Mouse (Mus musculus): Measurements from ENCODE around the gene Scrn2. TPM values are rescaled to one million over a fixed set of nuclear protein-coding genes. Genes with fewer than 3 reads are reported as not detected.
A peak's percentile ranks its signal among the peaks of the same experiment; 100 is the strongest.

Gene Scrn2
- total and polyA plus RNA-seq, 2 experiments = 41.9 to 56.6 TPM

DNA sequence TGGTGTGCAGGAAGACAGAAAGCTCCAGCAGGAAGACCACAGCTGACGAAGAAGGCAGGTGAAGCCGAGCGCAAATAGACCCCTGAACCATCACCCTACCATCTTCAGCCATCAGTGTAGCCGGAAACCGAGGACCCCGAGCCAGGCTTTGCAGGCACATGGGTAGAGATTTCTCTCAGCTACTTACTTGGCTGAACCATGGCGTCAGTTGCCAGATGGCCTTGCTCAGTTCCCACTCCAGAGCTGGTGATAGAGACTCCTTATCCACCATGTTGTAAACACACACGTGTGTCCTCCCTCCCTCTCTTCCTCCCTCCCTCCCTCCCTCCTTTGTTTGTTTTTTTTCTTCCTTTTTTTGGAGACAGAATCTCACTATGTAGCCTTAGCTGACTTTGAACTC, 44.5 kb downstream of the Scrn2 start:
- Histone ChIP-seq H3K36me3 (ENCODE audit: control insufficient read depth, insufficient read depth, low read length) (no peaks in the 10 kb centered on the region), H3K79me2 (ENCODE audit: control insufficient read depth, insufficient read depth, low read length) (no peaks in the 10 kb centered on the region), H3K9ac (ENCODE audit: low read depth, low read length) (no peak overlapping the region), H3K27me3 (ENCODE audit: control insufficient read depth, insufficient read depth, low read length) (no peaks in the 10 kb centered on the region), H3K4me1 (ENCODE audit: control insufficient read depth, insufficient read depth, low read length) (no peaks in the 10 kb centered on the region), H3K4me3 (ENCODE audit: insufficient read depth, low read depth, low read length) (no peak overlapping the region), H3K27ac (replicated peaks; ENCODE audit: insufficient read depth, low read depth, low read length) (no peak overlapping the region)
- WGBS = 67% methylated on average over 8 of the region's 8 CpGs
- TF ChIP-seq POLR2A (IDR thresholded peaks at IDR 0.05; ENCODE audit: extremely low read depth, insufficient read depth, low read length) (no peak), CTCF (IDR thresholded peaks at IDR 0.05; ENCODE audit: low read depth, low read length) (no peak)
- no peak for DNase-seq (ENCODE audit: extremely low read depth, low read depth, low spot score)

DNA sequence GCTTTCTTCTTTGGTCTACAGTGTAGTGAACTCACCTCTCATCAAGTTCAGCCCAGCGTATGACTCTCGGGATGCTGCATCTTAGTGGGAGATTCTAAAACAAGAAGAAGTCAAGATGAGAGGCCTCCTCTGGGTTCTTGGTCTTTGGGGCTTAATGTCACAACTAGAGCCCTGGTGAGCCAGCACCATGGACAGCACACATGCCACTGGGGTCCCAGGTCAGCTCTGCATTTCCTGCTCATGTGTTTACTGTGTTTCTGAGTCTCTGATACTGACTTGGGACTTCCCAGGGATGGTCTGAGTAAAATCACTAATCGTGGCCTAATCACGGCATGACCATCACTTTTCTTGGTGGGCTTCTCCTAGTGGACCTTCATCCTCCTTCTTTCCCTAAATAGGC, 49.0 kb downstream of the Scrn2 start:
- H3K79me2 ChIP-seq (ENCODE audit: control insufficient read depth, insufficient read depth, low read length) = no peaks in the 10 kb centered on the region
- 47% methylated on average over 4 of the region's 4 CpGs for WGBS
- no peak overlapping the region for H3K9ac ChIP-seq (ENCODE audit: low read depth, low read length)
- DNase-seq (ENCODE audit: extremely low read depth, low read depth, low spot score) = no peak
- no peak overlapping the region for H3K4me3 ChIP-seq (ENCODE audit: insufficient read depth, low read depth, low read length)
- 0 out of 2 replicates have a peak, but pooled peaks cover 2% of the 10 kb centered on the region for H3K27me3 ChIP-seq (ENCODE audit: control insufficient read depth, insufficient read depth, low read length)
- no peak overlapping the region for H3K27ac ChIP-seq (replicated peaks; ENCODE audit: insufficient read depth, low read depth, low read length)
- no peaks in the 10 kb centered on the region for H3K4me1 ChIP-seq (ENCODE audit: control insufficient read depth, insufficient read depth, low read length)
- TF ChIP-seq CTCF (IDR thresholded peaks at IDR 0.05; ENCODE audit: low read depth, low read length) (no peak), POLR2A (IDR thresholded peaks at IDR 0.05; ENCODE audit: extremely low read depth, insufficient read depth, low read length) (no peak)
- H3K36me3 ChIP-seq (ENCODE audit: control insufficient read depth, insufficient read depth, low read length) = no peaks in the 10 kb centered on the region

DNA sequence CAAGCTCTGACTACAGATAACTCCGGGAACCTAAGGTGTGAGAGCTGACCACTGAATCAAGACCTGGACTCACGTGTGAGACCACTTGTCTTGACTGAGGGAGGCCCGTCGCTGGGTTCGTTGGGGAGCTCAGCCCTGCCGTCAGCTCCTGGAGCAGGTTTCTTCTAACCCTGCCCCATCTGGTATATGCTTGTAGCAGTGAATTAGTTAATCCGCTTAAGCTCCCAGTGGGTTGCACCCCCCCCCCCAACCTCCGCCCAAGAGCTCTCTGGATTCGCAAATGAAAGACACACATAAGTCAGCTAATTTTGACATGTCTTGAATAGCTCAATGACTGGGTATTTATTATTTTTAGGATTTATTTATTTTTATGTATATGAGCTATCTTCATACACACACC, 50.6 kb downstream of the Scrn2 start:
- Histone ChIP-seq H3K27ac (replicated peaks; ENCODE audit: insufficient read depth, low read depth, low read length) (no peak overlapping the region), H3K27me3 (ENCODE audit: control insufficient read depth, insufficient read depth, low read length) (0 out of 2 replicates have a peak, but pooled peaks cover 2% of the 10 kb centered on the region), H3K4me1 (ENCODE audit: control insufficient read depth, insufficient read depth, low read length) (no peaks in the 10 kb centered on the region), H3K79me2 (ENCODE audit: control insufficient read depth, insufficient read depth, low read length) (no peaks in the 10 kb centered on the region), H3K36me3 (ENCODE audit: control insufficient read depth, insufficient read depth, low read length) (no peaks in the 10 kb centered on the region), H3K9ac (ENCODE audit: low read depth, low read length) (no peak overlapping the region), H3K4me3 (ENCODE audit: insufficient read depth, low read depth, low read length) (no peak overlapping the region)
- DNase-seq (ENCODE audit: extremely low read depth, low read depth, low spot score) = no peak
- 49% methylated on average over 9 of the region's 9 CpGs for WGBS
- TF ChIP-seq CTCF (IDR thresholded peaks at IDR 0.05; ENCODE audit: low read depth, low read length) = no peak
- no peak for TF ChIP-seq POLR2A (IDR thresholded peaks at IDR 0.05; ENCODE audit: extremely low read depth, insufficient read depth, low read length)

DNA sequence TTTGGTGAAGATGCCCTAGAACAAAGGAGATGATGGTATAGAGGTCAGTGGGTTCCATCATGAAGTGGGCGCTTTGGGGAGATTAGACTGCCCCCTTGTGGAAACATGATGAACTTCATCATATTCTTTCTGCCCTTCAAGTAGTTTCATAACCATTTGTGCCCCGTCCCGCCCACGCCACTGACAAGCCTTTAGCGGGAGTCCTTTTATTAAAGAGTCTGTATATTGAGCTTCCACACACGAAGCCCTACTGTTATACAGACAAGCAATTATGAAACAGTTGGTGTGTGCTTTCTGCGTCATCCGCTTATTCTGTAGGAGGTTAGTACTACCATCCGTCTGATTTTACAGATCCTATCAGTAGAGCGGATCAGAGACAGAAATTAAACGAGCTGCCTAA, 53.2 kb downstream of the Scrn2 start:
- H3K27me3 ChIP-seq (ENCODE audit: control insufficient read depth, insufficient read depth, low read length) = peaks cover 2% of the 10 kb centered on the region; the same call in 1 of the 2 replicates
- TF ChIP-seq POLR2A (IDR thresholded peaks at IDR 0.05; ENCODE audit: extremely low read depth, insufficient read depth, low read length) = no peak
- peak; percentile 49 for TF ChIP-seq CTCF (IDR thresholded peaks at IDR 0.05; ENCODE audit: low read depth, low read length)
- DNase-seq (ENCODE audit: extremely low read depth, low read depth, low spot score) = peak; percentile 29
- no peaks in the 10 kb centered on the region for H3K4me1 ChIP-seq (ENCODE audit: control insufficient read depth, insufficient read depth, low read length)
- 35% methylated on average over 11 of the region's 11 CpGs for WGBS
- no peak overlapping the region for H3K4me3 ChIP-seq (ENCODE audit: insufficient read depth, low read depth, low read length)
- no peaks in the 10 kb centered on the region for H3K79me2 ChIP-seq (ENCODE audit: control insufficient read depth, insufficient read depth, low read length)
- H3K36me3 ChIP-seq (ENCODE audit: control insufficient read depth, insufficient read depth, low read length) = no peaks in the 10 kb centered on the region
- H3K27ac ChIP-seq (replicated peaks; ENCODE audit: insufficient read depth, low read depth, low read length) = no peak overlapping the region
- no peak overlapping the region for H3K9ac ChIP-seq (ENCODE audit: low read depth, low read length)

Other genes with a start within 250 kb of the Scrn2 start
- 16.0 and 16.8 TPM in 2 replicates for gene Cbx1, start 240.8 kb upstream of the Scrn2 start, total RNA-seq (2014; rRNA removed)
- gene Cbx1, start 240.8 kb upstream of the Scrn2 start, polyA plus RNA-seq (2012; rRNA removed) = 9.2 and 9.7 TPM in 2 replicates
- gene Nfe2l1, start 200.0 kb upstream of the Scrn2 start, total RNA-seq (2014; rRNA removed) = 41.3 and 45.0 TPM in 2 replicates
- 106 and 107 TPM in 2 replicates for gene Nfe2l1, start 200.0 kb upstream of the Scrn2 start, polyA plus RNA-seq (2012; rRNA removed)
- gene Copz2, start 180.1 kb upstream of the Scrn2 start, total RNA-seq (2014; rRNA removed) = 17.2 and 20.7 TPM in 2 replicates
- gene Copz2, start 180.1 kb upstream of the Scrn2 start, polyA plus RNA-seq (2012; rRNA removed) = 43.5 and 48.2 TPM in 2 replicates
- gene Cdk5rap3, start 113.4 kb upstream of the Scrn2 start, total RNA-seq (2014; rRNA removed) = 44.1 and 52.2 TPM in 2 replicates
- 36.6 and 50.5 TPM in 2 replicates for gene Cdk5rap3, start 113.4 kb upstream of the Scrn2 start, polyA plus RNA-seq (2012; rRNA removed)
- gene Prr15l, start 101.8 kb upstream of the Scrn2 start, total RNA-seq (2014; rRNA removed) = 0.34 and 0.46 TPM in 2 replicates
- gene Prr15l, start 101.8 kb upstream of the Scrn2 start, polyA plus RNA-seq (2012; rRNA removed) = 0.60 and 0.64 TPM in 2 replicates
- gene Pnpo, start 86.0 kb upstream of the Scrn2 start, total RNA-seq (2014; rRNA removed) = 113 and 126 TPM in 2 replicates
- gene Pnpo, start 86.0 kb upstream of the Scrn2 start, polyA plus RNA-seq (2012; rRNA removed) = 170 and 175 TPM in 2 replicates
- gene Sp2, start 47.0 kb upstream of the Scrn2 start, total RNA-seq (2014; rRNA removed) = 0.28 and 0.54 TPM in 2 replicates
- gene Sp2, start 47.0 kb upstream of the Scrn2 start, polyA plus RNA-seq (2012; rRNA removed) = 3.4 and 3.8 TPM in 2 replicates
- under 0.01 and 0.09 TPM in 2 replicates for gene Sp6, start 16.5 kb upstream of the Scrn2 start, total RNA-seq (2014; rRNA removed)
- gene Sp6, start 16.5 kb upstream of the Scrn2 start, polyA plus RNA-seq (2012; rRNA removed) = 0.04 and 0.05 TPM in 2 replicates
- gene Lrrc46, start 11.5 kb downstream of the Scrn2 start, total RNA-seq (2014; rRNA removed) = 0.28 and 1.1 TPM in 2 replicates
- 1.0 and 1.1 TPM in 2 replicates for gene Lrrc46, start 11.5 kb downstream of the Scrn2 start, polyA plus RNA-seq (2012; rRNA removed)
- 19.5 and 29.2 TPM in 2 replicates for gene Mrpl10, start 11.6 kb downstream of the Scrn2 start, total RNA-seq (2014; rRNA removed)
- 86.8 and 120 TPM in 2 replicates for gene Mrpl10, start 11.6 kb downstream of the Scrn2 start, polyA plus RNA-seq (2012; rRNA removed)
- gene Osbpl7, start 20.7 kb downstream of the Scrn2 start, total RNA-seq (2014; rRNA removed) = 1.1 and 1.7 TPM in 2 replicates
- 1.7 and 2.2 TPM in 2 replicates for gene Osbpl7, start 20.7 kb downstream of the Scrn2 start, polyA plus RNA-seq (2012; rRNA removed)
- gene Tbx21, start 85.4 kb downstream of the Scrn2 start, total RNA-seq (2014; rRNA removed) = 0.09 and 0.13 TPM in 2 replicates
- 0.22 and 0.38 TPM in 2 replicates for gene Tbx21, start 85.4 kb downstream of the Scrn2 start, polyA plus RNA-seq (2012; rRNA removed)
- gene Tbkbp1, start 121.6 kb downstream of the Scrn2 start, total RNA-seq (2014; rRNA removed) = 1.0 and 1.9 TPM in 2 replicates
- 6.1 and 6.4 TPM in 2 replicates for gene Tbkbp1, start 121.6 kb downstream of the Scrn2 start, polyA plus RNA-seq (2012; rRNA removed)
- 40.7 and 44.6 TPM in 2 replicates for gene Kpnb1, start 157.9 kb downstream of the Scrn2 start, total RNA-seq (2014; rRNA removed)
- 14.9 and 16.2 TPM in 2 replicates for gene Kpnb1, start 157.9 kb downstream of the Scrn2 start, polyA plus RNA-seq (2012; rRNA removed)

All from liver, adult 2 months (tissue).